Mouse (Mus musculus) heart, embryonic 11.5 days (tissue): Measurements from ENCODE around the gene Anapc5. TPM values are rescaled to one million over a fixed set of nuclear protein-coding genes. Genes with fewer than 3 reads are reported as not detected.

Experiments used
- ATAC-seq: fragments of 200-750 bp; cut with Nextera tagmentation; replicated peaks from 2 replicates; pipeline ENCODE4 v1.8.0; 2017; ENCODE audit warnings: moderate library complexity; ENCODE audit not compliant: insufficient number of reproducible peaks, low FRiP score, low TSS enrichment
- H3K27ac ChIP-seq: fragments of 300-500 bp; sonication (generic); 2 replicates; pipeline ENCODE4 v1.5.1; 2014; ENCODE audit warnings: mild to moderate bottlenecking, low read depth, low read length
- H3K27me3 ChIP-seq: fragments of 300-500 bp; sonication (generic); 2 replicates; pipeline ENCODE4 v1.6.1; 2014; ENCODE audit warnings: mild to moderate bottlenecking, low read length, mixed read lengths; ENCODE audit not compliant: control insufficient read depth, insufficient read depth
- H3K36me3 ChIP-seq: fragments of 300-500 bp; sonication (generic); 2 replicates; pipeline ENCODE4 v1.6.1; 2014; ENCODE audit warnings: mild to moderate bottlenecking, low read length, moderate library complexity, mixed read lengths; ENCODE audit not compliant: control insufficient read depth, insufficient read depth
- H3K4me1 ChIP-seq: fragments of 300-500 bp; sonication (generic); 2 replicates; pipeline ENCODE4 v1.6.1; 2014; ENCODE audit warnings: low read length; ENCODE audit not compliant: control insufficient read depth, insufficient read depth
- H3K4me2 ChIP-seq: fragments of 300-500 bp; sonication (generic); 2 replicates; pipeline ENCODE4 v1.6.1; 2014; ENCODE audit warnings: mild to moderate bottlenecking, moderate library complexity
- H3K4me3 ChIP-seq: fragments of 300-500 bp; sonication (generic); 2 replicates; pipeline ENCODE4 v1.5.1; 2014; ENCODE audit warnings: low read depth, low read length
- H3K9ac ChIP-seq: fragments of 300-500 bp; sonication (generic); 2 replicates; pipeline ENCODE4 v1.6.1; 2014; ENCODE audit warnings: mild to moderate bottlenecking, low read depth, low read length, moderate library complexity
- H3K9me3 ChIP-seq: fragments of 300-500 bp; sonication (generic); replicated peaks from 2 replicates; pipeline ENCODE4 v1.6.1; 2016; ENCODE audit warnings: low read length; ENCODE audit not compliant: control insufficient read depth
- WGBS: fragments of 180-500 bp; shearing (Covaris S2); extraction: QIAGEN DNeasy Blood & Tissue Kit; methylation state at CpG from one replicate; pipeline ENCODE4 v1.1.7; 2014; ENCODE audit not compliant: insufficient replicate concordance; 5-methylcytosine and 5-hydroxymethylcytosine counted together
- polyA plus RNA-seq: library from polyadenylated mRNA; unstranded; fragments of >200 nt; fragmentation: Nextera tagmentation; extraction: Ambion mirVana; gene quantifications from 2 replicates; pipeline ENCODE4 v1.2.1, GENCODE M21; 2014

Gene Anapc5
- polyA plus RNA-seq, 1 experiment from 2014 or later, result 354 TPM

DNA sequence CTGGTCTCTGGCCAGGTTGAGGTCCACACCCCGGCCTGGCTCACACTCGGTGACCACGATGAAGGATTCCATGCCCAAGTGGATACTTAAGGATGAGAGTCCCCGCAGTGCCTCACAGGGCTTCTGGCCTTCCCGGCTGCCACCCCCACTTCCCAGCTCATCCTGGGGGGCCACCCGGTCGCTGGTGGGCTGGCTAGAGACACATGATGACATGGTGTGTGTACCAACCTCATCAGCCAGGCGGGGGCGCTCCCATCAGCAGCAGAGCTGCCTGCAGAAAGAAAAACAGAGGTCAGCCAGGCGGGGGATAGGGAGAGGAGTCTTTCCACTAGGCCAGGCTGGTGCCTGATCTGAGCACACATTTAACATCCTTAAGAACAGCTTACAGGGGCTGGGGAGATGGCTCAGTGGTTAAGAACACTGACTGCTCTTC lies 57.1 kb downstream of the Anapc5 start:
- Histone ChIP-seq H3K4me2 (peak overlapping the region; percentile 12), H3K9ac (no peak overlapping the region), H3K27me3 (no peaks in the 10 kb centered on the region), H3K4me1 (peaks cover 19% of the 10 kb centered on the region), H3K4me3 (no peak overlapping the region), H3K27ac (peak overlapping the region; percentile 70), H3K36me3 (no peaks in the 10 kb centered on the region), H3K9me3 (no peaks in the 10 kb centered on the region)
- WGBS, result 45% methylated on average over 10 of the region's 10 CpGs
- peak; percentile 25; the same call in 1 of the 2 replicates for ATAC-seq

GRCm38 (mm10) chr5:122763271-122764031 lies 57.7 kb downstream of the Anapc5 start:
- 58% methylated on average over 29 of the region's 29 CpGs for WGBS
- H3K27me3 ChIP-seq, result no peaks in the 10 kb centered on the region
- H3K4me2 ChIP-seq, result peak overlapping the region; percentile 12
- peaks cover 18% of the 10 kb centered on the region for H3K4me1 ChIP-seq
- peak; percentile 60 for ATAC-seq
- H3K9ac ChIP-seq, result peak overlapping the region; percentile 29; the same call in 1 of the 2 replicates
- no peak overlapping the region for H3K4me3 ChIP-seq
- H3K36me3 ChIP-seq, result no peaks in the 10 kb centered on the region
- H3K9me3 ChIP-seq, result no peaks in the 10 kb centered on the region
- H3K27ac ChIP-seq, result peak overlapping the region; percentile 70

DNA sequence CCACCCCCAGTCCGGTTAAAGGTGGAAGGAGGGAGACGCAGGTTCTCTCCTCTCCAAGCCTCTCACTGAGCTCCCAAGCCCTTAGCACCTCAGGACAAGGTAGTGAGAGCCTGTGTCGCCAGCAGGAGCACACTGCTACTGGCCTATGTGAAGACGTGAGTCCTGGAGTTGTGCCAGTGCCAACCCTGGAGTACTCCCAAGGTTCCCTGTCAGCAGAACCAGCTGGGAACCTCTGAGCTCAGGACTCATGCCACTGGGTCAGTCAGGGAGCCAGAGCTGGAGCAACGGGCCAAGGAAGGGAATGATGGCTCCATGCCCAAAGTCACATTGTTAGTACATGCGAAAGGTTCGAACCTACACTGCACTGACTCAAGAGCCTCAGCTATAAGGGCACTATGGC lies 64.5 kb downstream of the Anapc5 start:
- Histone ChIP-seq H3K27ac (no peak overlapping the region), H3K27me3 (no peaks in the 10 kb centered on the region), H3K9me3 (no peaks in the 10 kb centered on the region), H3K36me3 (peaks cover 5% of the 10 kb centered on the region; the same call in 1 of the 2 replicates), H3K4me1 (peaks cover 8% of the 10 kb centered on the region), H3K4me2 (no peak overlapping the region), H3K4me3 (no peak overlapping the region), H3K9ac (no peak overlapping the region)
- WGBS, result 91% methylated on average over 7 of the region's 7 CpGs
- ATAC-seq, result no peak

GRCm38 (mm10) chr5:122756144-122756543 lies 65.0 kb downstream of the Anapc5 start:
- 77% methylated on average over 6 of the region's 6 CpGs for WGBS

DNA sequence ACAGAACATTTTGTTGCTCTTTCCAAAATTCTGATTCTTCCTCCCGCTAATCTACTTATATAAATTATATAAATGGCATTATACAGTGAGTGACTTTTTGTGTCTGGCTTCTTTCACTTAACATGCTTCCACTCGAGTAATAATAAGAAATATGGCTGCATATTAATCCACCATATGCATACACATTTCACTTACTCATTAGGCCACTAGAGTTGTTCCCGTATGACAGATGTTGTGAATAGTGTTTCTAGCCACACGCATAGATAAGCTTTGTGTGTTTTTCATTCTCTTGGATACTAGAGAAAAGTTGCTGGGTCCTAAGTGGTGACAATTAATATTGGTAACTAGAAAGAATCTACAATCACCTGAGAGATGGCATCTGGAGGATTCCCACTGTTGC lies 65.5 kb downstream of the Anapc5 start:
- Histone ChIP-seq H3K9ac (no peak overlapping the region), H3K4me3 (no peak overlapping the region), H3K27me3 (no peaks in the 10 kb centered on the region), H3K36me3 (peaks cover 5% of the 10 kb centered on the region; the same call in 1 of the 2 replicates), H3K9me3 (no peaks in the 10 kb centered on the region), H3K4me2 (no peak overlapping the region), H3K27ac (no peak overlapping the region), H3K4me1 (peaks cover under 1% of the 10 kb centered on the region)
- WGBS, result 88% methylated on average over 4 of the region's 4 CpGs
- ATAC-seq, result no peak

More at GRCm38 (mm10) chr5:122756144-122756543, 65.0 kb downstream of the Anapc5 start:
- peaks cover 6% of the 10 kb centered on the region for H3K4me1 ChIP-seq
- H3K4me3 ChIP-seq, result no peak overlapping the region
- no peak overlapping the region for H3K9ac ChIP-seq
- no peak for ATAC-seq
- no peak overlapping the region for H3K4me2 ChIP-seq
- no peaks in the 10 kb centered on the region for H3K9me3 ChIP-seq
- H3K36me3 ChIP-seq, result peaks cover 5% of the 10 kb centered on the region; the same call in 1 of the 2 replicates
- no peaks in the 10 kb centered on the region for H3K27me3 ChIP-seq
- H3K27ac ChIP-seq, result no peak overlapping the region

GRCm38 (mm10) chr5:122754477-122754876 lies 66.7 kb downstream of the Anapc5 start:
- Histone ChIP-seq H3K9me3 (no peaks in the 10 kb centered on the region), H3K4me1 (no peaks in the 10 kb centered on the region), H3K36me3 (peaks cover 5% of the 10 kb centered on the region; the same call in 1 of the 2 replicates), H3K4me3 (no peak overlapping the region), H3K9ac (no peak overlapping the region), H3K27ac (no peak overlapping the region), H3K27me3 (no peaks in the 10 kb centered on the region), H3K4me2 (no peak overlapping the region)
- no peak for ATAC-seq
- 77% methylated on average over 16 of the region's 16 CpGs for WGBS

GRCm38 (mm10) chr5:122747950-122748349 lies 73.2 kb downstream of the Anapc5 start:
- no peak overlapping the region for H3K4me2 ChIP-seq
- H3K27me3 ChIP-seq, result no peaks in the 10 kb centered on the region
- H3K36me3 ChIP-seq, result peaks cover 3% of the 10 kb centered on the region
- no peaks in the 10 kb centered on the region for H3K4me1 ChIP-seq
- no peak overlapping the region for H3K27ac ChIP-seq
- WGBS, result 78% methylated on average over 7 of the region's 7 CpGs
- H3K4me3 ChIP-seq, result no peak overlapping the region
- no peaks in the 10 kb centered on the region for H3K9me3 ChIP-seq
- no peak for ATAC-seq
- no peak overlapping the region for H3K9ac ChIP-seq

DNA sequence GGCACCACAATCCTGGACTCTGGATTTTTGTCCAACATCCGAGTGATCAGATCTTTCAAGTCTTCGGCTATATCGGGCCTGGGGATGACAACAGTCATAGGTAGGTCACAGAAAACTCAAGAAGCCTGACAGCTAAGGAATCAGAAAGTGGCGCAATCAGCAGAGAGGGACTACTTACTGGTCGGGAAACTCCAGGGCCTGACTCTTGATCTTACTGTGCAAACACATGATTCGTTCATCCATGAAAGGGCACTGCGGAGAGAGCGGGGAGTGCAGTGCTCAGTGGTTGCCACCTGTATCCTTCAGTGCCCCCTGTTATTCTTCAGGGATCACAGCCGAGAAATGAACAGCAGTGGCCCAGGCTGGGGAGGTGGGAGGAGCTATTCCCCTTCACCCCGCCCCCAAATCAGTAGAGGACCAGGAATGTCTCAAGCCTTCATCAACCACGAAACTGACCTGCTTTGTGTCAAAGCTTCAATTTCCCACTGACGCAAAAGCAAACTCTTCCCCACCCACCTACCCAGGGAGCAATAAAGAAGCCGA lies 77.2 kb downstream of the Anapc5 start:
- Histone ChIP-seq H3K9ac (no peak overlapping the region), H3K4me1 (no peaks in the 10 kb centered on the region), H3K4me3 (no peak overlapping the region), H3K27me3 (no peaks in the 10 kb centered on the region), H3K9me3 (no peaks in the 10 kb centered on the region), H3K4me2 (no peak overlapping the region), H3K27ac (no peak overlapping the region), H3K36me3 (peaks cover 3% of the 10 kb centered on the region)
- no peak for ATAC-seq
- 80% methylated on average over 13 of the region's 13 CpGs for WGBS
